Mouse (Mus musculus): ENCODE results near the gene Vps37c.

DNA sequence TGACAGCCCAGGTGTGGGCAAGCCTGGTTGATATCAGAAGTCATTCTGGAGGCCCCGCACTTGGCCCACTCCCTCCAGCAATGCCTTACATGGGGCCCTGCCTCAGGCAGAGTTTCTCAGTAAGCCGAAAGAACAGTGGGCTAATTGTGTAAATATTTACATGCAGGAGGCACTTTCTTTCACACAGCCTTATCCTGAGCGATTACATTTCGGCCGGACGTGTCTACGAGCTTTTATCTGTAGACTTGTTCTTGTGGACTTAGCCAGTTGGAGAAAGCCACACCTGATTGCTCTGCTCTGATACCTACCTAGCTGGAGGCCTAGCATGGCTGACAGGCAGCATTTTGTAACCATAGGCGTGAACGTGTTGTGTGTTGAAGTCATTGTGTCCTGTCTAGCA, 11.3 kb downstream of the Vps37c start:
- TF ChIP-seq CTCF (IDR thresholded peaks at IDR 0.05; ENCODE audit: low read depth): no peak
- no peak for TF ChIP-seq EP300 (IDR thresholded peaks at IDR 0.05; ENCODE audit: low read depth)

Measured in heart, postnatal 0 days (tissue).